Mouse (Mus musculus) liver, adult (tissue): ENCODE data around the gene Ccdc175.

ENCODE experiments used
- GATA4 ChIP-seq: IDR thresholded peaks from 2 replicates; pipeline ENCODE4 v1.6.1; 2014; ENCODE audit warnings: mild to moderate bottlenecking, low read length; ENCODE audit not compliant: insufficient replicate concordance

The Ccdc175 gene

GRCm38 (mm10) chr12:72082370-72082769, 102.5 kb downstream of the Ccdc175 start:
- no peak for TF ChIP-seq GATA4

GRCm38 (mm10) chr12:72081961-72082360, 102.9 kb downstream of the Ccdc175 start:
- no peak for TF ChIP-seq GATA4

GRCm38 (mm10) chr12:72078248-72078647, 106.6 kb downstream of the Ccdc175 start:
- no peak for TF ChIP-seq GATA4

- TF ChIP-seq GATA4 = no peak
Measured at GRCm38 (mm10) chr12:72070327-72071269, 114.2 kb downstream of the Ccdc175 start, which contains the start of gene Gpr135. Gene Gpr135, minus strand, starts transcription at chr12:72071125.

- TF ChIP-seq GATA4 = no peak
Measured at GRCm38 (mm10) chr12:72069626-72070326, 115.1 kb downstream of the Ccdc175 start.

- no peak for TF ChIP-seq GATA4
Measured at GRCm38 (mm10) chr12:72057780-72058179, 127.0 kb downstream of the Ccdc175 start.

- TF ChIP-seq GATA4 = no peak
Measured at GRCm38 (mm10) chr12:72053851-72054250, 131.0 kb downstream of the Ccdc175 start.

- TF ChIP-seq GATA4 = no peak
Measured at GRCm38 (mm10) chr12:72053303-72053702, 131.5 kb downstream of the Ccdc175 start.

GRCm38 (mm10) chr12:72052571-72052970, 132.3 kb downstream of the Ccdc175 start:
- no peak for TF ChIP-seq GATA4
